Mouse (Mus musculus) forebrain, embryonic 11.5 days (tissue): Measurements from ENCODE around the gene Defb35. TPM values are rescaled to one million over a fixed set of nuclear protein-coding genes. Genes with fewer than 3 reads are reported as not detected.

ENCODE experiments used
- polyA plus RNA-seq: library from polyadenylated mRNA; unstranded; fragments of >200 nt; fragmentation: Nextera tagmentation; extraction: Ambion mirVana; gene quantifications from 2 replicates; pipeline ENCODE4 v1.2.1, GENCODE M21; 2014

Defb35 gene
- polyA plus RNA-seq, 1 experiment from 2014 or later, result not detected

Other genes starting within 250 kb of the Defb35 start
- not detected in 2 replicates for gene AY761184, start 234.7 kb upstream of the Defb35 start, polyA plus RNA-seq
- gene Defa24, start 203.9 kb upstream of the Defb35 start, polyA plus RNA-seq, result not detected in 2 replicates
- gene Defb50, start 114.8 kb upstream of the Defb35 start, polyA plus RNA-seq, result not detected in 2 replicates
- gene Defb2, start 98.4 kb upstream of the Defb35 start, polyA plus RNA-seq, result not detected in 2 replicates
- not detected in 2 replicates for gene Defb10, start 79.5 kb upstream of the Defb35 start, polyA plus RNA-seq
- not detected in 2 replicates for gene Defb9, start 52.9 kb upstream of the Defb35 start, polyA plus RNA-seq
- not detected in 2 replicates for gene Defb11, start 31.9 kb upstream of the Defb35 start, polyA plus RNA-seq
- gene Defb15, start 5.6 kb upstream of the Defb35 start, polyA plus RNA-seq, result not detected in 2 replicates
- not detected in 2 replicates for gene Defb13, start 8.4 kb downstream of the Defb35 start, polyA plus RNA-seq
- gene Fam90a1a, start 20.4 kb downstream of the Defb35 start, polyA plus RNA-seq, result not detected in 2 replicates
- gene Ccdc70, start 31.4 kb downstream of the Defb35 start, polyA plus RNA-seq, result not detected in 2 replicates
- gene Atp7b, start 122.0 kb downstream of the Defb35 start, polyA plus RNA-seq, result 2.3 and 2.6 TPM in 2 replicates
- 30.9 and 35.8 TPM in 2 replicates for gene Alg11, start 122.4 kb downstream of the Defb35 start, polyA plus RNA-seq
- gene Nek5, start 186.7 kb downstream of the Defb35 start, polyA plus RNA-seq, result 0.21 and 0.24 TPM in 2 replicates
- 7.7 and 8.0 TPM in 2 replicates for gene Nek3, start 228.1 kb downstream of the Defb35 start, polyA plus RNA-seq
- gene Ckap2, start 247.5 kb downstream of the Defb35 start, polyA plus RNA-seq, result 76.9 and 82.7 TPM in 2 replicates